Mouse (Mus musculus) cortical plate, adult 2 months (tissue): ENCODE data around the gene Bcap31.

Source experiments
- CTCF ChIP-seq: fragments of 200-500 bp; IDR thresholded peaks from 2 replicates; pipeline ENCODE4 v1.5.1; 2011; ENCODE audit warnings: mild to moderate bottlenecking, control low read depth, low read length; ENCODE audit not compliant: insufficient read depth; ENCODE audit errors: extremely low read depth
- POLR2A ChIP-seq: fragments of 200-500 bp; IDR thresholded peaks from 2 replicates; pipeline ENCODE4 v1.6.1; 2011; ENCODE audit warnings: mild to moderate bottlenecking, low read length, control low read depth; ENCODE audit not compliant: insufficient read depth; ENCODE audit errors: extremely low read depth

- TF ChIP-seq POLR2A (no peak), CTCF (no peak)
These were observed 33.0 kb upstream of the Bcap31 start for GRCm38 (mm10) chrX:73748977-73749376.
